Mouse (Mus musculus) adrenal gland, adult (tissue): ENCODE data around the gene Pxmp2.

Source experiments
- DNase-seq, 2 experiments: peaks; one replicate each; pipeline ENCODE4 v3.0.0; 2022 to 2023; ENCODE audit warnings: low spot score in 1 of 2; ENCODE audit not compliant: inconsistent age in 2 of 2

Gene Pxmp2

GRCm38 (mm10) chr5:110285770-110286445 is at the start of gene Pxmp2, which contains the start of gene Pole:
Gene Pxmp2 (minus strand): TSS chr5:110286186.
Gene Pole (plus strand): TSS chr5:110286306.
- peak; percentile 89 to 95 for DNase-seq

- no peak for DNase-seq
Measured at GRCm38 (mm10) chr5:110330508-110330907, 44.5 kb upstream of the Pxmp2 start.

DNA sequence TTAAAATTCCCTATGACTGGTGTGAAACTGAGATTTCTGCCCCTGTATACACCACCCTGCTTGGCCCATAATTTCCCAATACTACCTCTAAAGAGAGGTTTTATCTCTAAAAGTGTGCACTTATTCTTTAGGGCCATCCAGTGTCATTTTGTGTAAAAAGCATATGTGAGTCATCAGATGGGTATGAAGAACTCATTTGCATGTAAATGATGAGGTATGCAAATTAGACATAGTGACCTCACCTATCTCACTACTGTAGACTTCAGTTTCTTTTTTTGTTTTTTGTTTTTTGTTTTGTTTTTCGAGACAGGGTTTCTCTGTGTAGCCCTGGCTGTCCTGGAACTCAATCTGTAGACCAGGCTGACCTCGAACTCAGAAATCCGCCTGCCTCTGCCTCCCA is 27.1 kb upstream of the Pxmp2 start:
- DNase-seq: no peak

- no peak for DNase-seq
Measured at GRCm38 (mm10) chr5:110308861-110309260, 22.9 kb upstream of the Pxmp2 start.

- DNase-seq: no peak
Measured at GRCm38 (mm10) chr5:110300591-110300990, 14.6 kb upstream of the Pxmp2 start.

DNA sequence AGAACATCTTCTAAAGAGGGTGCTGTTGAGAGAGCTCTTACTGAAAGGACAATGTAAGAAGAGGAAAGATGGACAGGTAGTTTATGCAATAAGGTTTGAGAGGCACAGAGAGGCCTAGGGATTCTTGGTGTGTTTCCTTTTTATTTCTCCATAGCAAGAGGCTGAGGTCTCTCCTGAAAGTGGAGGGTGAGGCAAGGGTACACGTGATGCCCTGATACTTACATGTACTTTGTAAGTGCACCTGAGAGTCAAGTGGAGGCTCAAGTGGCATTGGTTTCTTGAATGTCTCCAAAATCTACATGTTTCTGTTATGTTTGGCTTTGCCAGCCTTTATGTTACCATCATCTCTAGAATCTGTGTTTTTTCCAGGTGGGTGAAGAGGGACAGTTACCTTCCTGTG is 10.7 kb upstream of the Pxmp2 start:
- DNase-seq: no peak

GRCm38 (mm10) chr5:110291649-110292048 is 5.7 kb upstream of the Pxmp2 start:
- DNase-seq: no peak

- no peak for DNase-seq
Measured at GRCm38 (mm10) chr5:110287084-110287475, 1.1 kb upstream of the Pxmp2 start.

- DNase-seq: no peak
Measured at GRCm38 (mm10) chr5:110286446-110287083, 579 bp upstream of the Pxmp2 start.

DNA sequence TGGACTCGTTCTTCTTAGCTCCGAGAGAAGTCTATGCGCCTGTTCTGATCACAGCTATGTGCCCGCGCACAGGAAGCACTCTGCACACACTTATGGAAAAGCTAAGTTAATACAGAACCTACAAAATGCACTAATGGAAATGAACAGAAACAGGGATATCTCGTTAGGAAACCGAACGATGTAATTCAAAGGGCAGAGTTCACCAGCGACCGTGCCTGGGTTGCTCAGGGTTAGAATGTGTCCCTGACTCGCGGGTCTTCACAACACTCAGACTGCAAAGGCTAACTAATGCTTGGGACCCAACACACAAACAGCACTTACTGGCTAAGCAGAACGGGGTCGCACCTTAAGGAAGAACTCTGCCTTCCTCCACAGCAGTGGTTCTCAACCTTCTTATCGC is 830 bp downstream of the Pxmp2 start:
- peak in 1 of 2 experiments; percentile 51 for DNase-seq

DNA sequence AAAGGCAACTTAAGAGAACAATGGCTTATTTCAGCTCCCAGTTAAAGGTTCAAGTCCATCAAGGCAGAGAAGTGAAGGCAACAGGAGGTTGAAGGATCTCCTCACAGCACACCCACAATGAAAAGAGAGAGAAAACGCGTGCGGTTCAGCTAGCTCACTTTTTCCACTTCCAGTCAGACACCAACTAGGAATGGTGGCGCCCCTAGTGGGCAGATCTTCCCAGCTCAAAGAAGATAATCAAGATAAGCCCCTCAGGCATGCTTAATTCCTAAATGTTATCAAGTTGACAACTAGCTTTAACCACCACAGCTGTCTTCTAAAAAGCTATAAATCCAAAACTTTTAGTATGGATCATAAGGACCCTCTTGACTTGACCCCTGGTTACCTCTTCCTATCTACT is 1.4 kb downstream of the Pxmp2 start:
- DNase-seq: peak; percentile 33 to 73

- DNase-seq: no peak
Measured at GRCm38 (mm10) chr5:110281984-110282383, 4.0 kb downstream of the Pxmp2 start.

GRCm38 (mm10) chr5:110276910-110277309 is 9.1 kb downstream of the Pxmp2 start:
- no peak for DNase-seq

GRCm38 (mm10) chr5:110276391-110276790 is 9.6 kb downstream of the Pxmp2 start:
- DNase-seq: no peak

DNA sequence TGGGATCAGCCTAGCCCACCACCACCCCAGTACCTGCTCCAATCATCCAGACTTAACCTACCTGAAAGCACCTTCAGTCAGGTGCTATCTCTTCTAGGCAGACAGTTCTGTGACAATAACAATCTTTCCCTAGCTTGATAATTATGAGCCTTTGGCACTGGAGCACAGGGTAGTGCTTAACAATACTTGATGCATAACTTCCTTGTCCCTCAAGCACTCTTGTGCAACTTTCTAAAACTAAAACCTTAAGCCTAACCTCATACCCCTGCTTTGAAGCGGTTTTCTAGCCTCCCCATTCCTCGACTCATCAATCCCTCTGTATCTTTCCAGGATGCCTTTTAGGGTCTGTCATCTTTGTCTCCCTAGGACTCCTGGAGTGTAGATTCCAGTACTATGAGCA is 11.1 kb downstream of the Pxmp2 start:
- DNase-seq: no peak

DNA sequence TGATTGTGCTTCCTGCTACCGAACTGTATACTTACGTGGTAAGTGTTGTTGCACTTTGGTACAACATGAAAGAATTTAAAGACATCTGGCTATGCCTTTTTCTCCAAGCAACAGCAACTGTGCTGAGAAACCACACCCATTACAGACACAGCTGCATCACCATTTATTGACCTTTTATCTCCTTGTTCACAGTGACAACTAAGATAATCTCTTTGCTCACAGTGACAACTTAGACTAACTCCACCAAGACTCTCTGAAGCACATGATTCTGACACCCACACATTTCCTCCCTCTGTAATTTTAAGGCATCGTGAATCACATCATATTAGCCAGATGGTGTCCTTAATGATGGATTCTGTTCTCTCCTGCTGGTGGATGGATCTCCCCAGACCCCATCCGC is 11.8 kb downstream of the Pxmp2 start:
- DNase-seq: no peak

DNA sequence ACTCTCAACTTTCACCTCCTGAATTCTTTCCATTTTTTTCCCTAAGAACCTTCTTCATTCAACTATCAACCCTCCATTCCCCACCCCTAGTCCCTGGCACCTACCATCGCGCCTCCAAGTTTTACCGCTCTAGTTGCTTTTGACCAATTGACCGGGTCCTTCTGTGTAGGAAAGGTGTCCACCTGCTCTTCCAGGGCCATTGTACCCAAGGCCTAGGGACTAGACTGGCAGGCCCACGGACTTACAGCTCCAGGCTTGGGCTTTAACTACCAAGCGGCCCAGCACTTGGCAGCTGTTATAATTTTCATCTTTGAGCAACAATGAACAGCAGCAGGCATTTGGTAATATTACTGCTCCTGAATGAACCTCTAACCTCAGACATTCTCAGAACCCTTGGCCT is 15.7 kb downstream of the Pxmp2 start:
- no peak for DNase-seq

GRCm38 (mm10) chr5:110269141-110270101 is 16.6 kb downstream of the Pxmp2 start, which contains the start of gene Pgam5:
Gene Pgam5 (minus strand): TSS chr5:110269913.
- DNase-seq: peak; percentile 88 to 95

DNA sequence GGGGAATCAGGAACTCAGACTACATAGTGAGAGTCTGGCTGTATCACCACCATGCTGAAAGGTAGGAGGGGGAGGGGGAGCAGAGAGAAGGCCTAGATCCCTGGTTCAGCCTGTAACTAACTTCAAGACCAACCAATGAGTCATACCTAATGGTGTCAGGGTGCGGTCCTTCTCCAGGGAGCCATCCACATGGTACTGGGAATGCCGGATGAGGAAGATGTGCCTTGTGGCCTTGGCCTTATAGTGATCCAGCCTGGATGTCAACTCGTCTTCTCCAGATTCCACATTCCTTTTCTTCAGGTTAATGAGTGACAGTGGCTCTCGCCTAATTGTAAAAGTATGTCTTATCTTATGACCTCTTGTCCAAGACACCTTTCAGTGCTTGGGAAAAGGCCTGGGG is 19.0 kb downstream of the Pxmp2 start:
- DNase-seq: no peak

GRCm38 (mm10) chr5:110244091-110244490 is 41.9 kb downstream of the Pxmp2 start:
- DNase-seq: no peak

DNA sequence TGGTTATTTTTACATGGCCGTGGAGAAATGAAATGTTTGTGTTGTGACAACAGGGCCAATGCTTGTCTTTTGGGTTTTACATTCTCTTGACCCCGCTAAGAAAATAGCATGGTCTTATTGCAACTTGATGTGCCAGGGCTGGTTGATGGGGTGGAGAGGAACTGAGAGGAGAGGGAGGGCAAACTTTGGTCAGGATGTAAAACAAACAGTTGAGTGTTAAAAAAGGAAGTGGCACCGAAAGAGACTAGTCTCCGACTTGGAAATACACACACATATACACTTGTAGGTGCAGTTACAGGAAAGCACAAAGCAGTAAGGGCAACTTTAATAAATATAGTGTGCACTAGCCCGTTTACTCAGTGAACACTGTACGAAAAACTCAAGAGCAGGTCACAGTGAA is 53.6 kb downstream of the Pxmp2 start:
- DNase-seq: no peak

- DNase-seq: peak; percentile 12 to 44
Measured at GRCm38 (mm10) chr5:110231638-110232037, 54.3 kb downstream of the Pxmp2 start.
